Mouse (Mus musculus): ENCODE data around the gene 0610037L13Rik.
A peak's percentile ranks its signal among the peaks of the same experiment; 100 is the strongest.

The 0610037L13Rik gene

GRCm38 (mm10) chr4:107889731-107890432, at the start of gene 0610037L13Rik:
TSS of gene 0610037L13Rik (plus strand) at chr4:107889813.
- peak; percentile 92 for DNase-seq (ENCODE audit: low spot score)

- no peak for DNase-seq (ENCODE audit: low spot score)
These were observed 45.9 kb upstream of the 0610037L13Rik start for GRCm38 (mm10) chr4:107843687-107844086.

GRCm38 (mm10) chr4:107844971-107845370, 44.6 kb upstream of the 0610037L13Rik start:
- peak; percentile 62 for DNase-seq (ENCODE audit: low spot score)

- no peak for DNase-seq (ENCODE audit: low spot score)
These were observed 42.8 kb upstream of the 0610037L13Rik start for GRCm38 (mm10) chr4:107846795-107847194.

GRCm38 (mm10) chr4:107848546-107848945, 41.1 kb upstream of the 0610037L13Rik start:
- no peak for DNase-seq (ENCODE audit: low spot score)

GRCm38 (mm10) chr4:107849621-107850020, 40.0 kb upstream of the 0610037L13Rik start:
- DNase-seq (ENCODE audit: low spot score), result no peak

GRCm38 (mm10) chr4:107850091-107850490, 39.5 kb upstream of the 0610037L13Rik start:
- no peak for DNase-seq (ENCODE audit: low spot score)

GRCm38 (mm10) chr4:107853333-107853732, 36.3 kb upstream of the 0610037L13Rik start:
- no peak for DNase-seq (ENCODE audit: low spot score)

- DNase-seq (ENCODE audit: low spot score), result no peak
These were observed 35.8 kb upstream of the 0610037L13Rik start for GRCm38 (mm10) chr4:107853836-107854235.

- DNase-seq (ENCODE audit: low spot score), result no peak
These were observed 32.5 kb upstream of the 0610037L13Rik start for GRCm38 (mm10) chr4:107856958-107857686.

- DNase-seq (ENCODE audit: low spot score), result no peak
These were observed 30.6 kb upstream of the 0610037L13Rik start for GRCm38 (mm10) chr4:107858995-107859394.

- no peak for DNase-seq (ENCODE audit: low spot score)
These were observed 24.7 kb upstream of the 0610037L13Rik start for GRCm38 (mm10) chr4:107864866-107865265.

GRCm38 (mm10) chr4:107879254-107880050, 10.2 kb upstream of the 0610037L13Rik start, which contains the start of gene Magoh:
TSS of gene Magoh (plus strand) at chr4:107879755.
- peak; percentile 93 for DNase-seq (ENCODE audit: low spot score)

GRCm38 (mm10) chr4:107881631-107882030, 8.0 kb upstream of the 0610037L13Rik start:
- no peak for DNase-seq (ENCODE audit: low spot score)

GRCm38 (mm10) chr4:107886371-107886770, 3.2 kb upstream of the 0610037L13Rik start:
- no peak for DNase-seq (ENCODE audit: low spot score)

GRCm38 (mm10) chr4:107889385-107889730, 255 bp upstream of the 0610037L13Rik start:
- no peak for DNase-seq (ENCODE audit: low spot score)

GRCm38 (mm10) chr4:107892663-107893062, 3.0 kb downstream of the 0610037L13Rik start:
- DNase-seq (ENCODE audit: low spot score), result peak; percentile 21

- DNase-seq (ENCODE audit: low spot score), result no peak
These were observed 9.8 kb downstream of the 0610037L13Rik start for GRCm38 (mm10) chr4:107899211-107899927.

GRCm38 (mm10) chr4:107900206-107900605, 10.6 kb downstream of the 0610037L13Rik start:
- DNase-seq (ENCODE audit: low spot score), result no peak

- DNase-seq (ENCODE audit: low spot score), result no peak
These were observed 14.6 kb downstream of the 0610037L13Rik start for GRCm38 (mm10) chr4:107904252-107904651.

GRCm38 (mm10) chr4:107906561-107906960, 16.9 kb downstream of the 0610037L13Rik start:
- no peak for DNase-seq (ENCODE audit: low spot score)

- DNase-seq (ENCODE audit: low spot score), result no peak
These were observed 20.4 kb downstream of the 0610037L13Rik start for GRCm38 (mm10) chr4:107910020-107910419.

Measured in MN1 (cell line).